Mouse (Mus musculus) olfactory bulb, adult 2 months (tissue): ENCODE measurements around the gene Plekho2. TPM values are rescaled to one million over a fixed set of nuclear protein-coding genes. Genes with fewer than 3 reads are reported as not detected.

ENCODE experiments used
- H3K27ac ChIP-seq: fragments of 200-500 bp; 2 replicates; pipeline ENCODE4 v1.5.1; 2012; ENCODE audit warnings: low read depth, low read length; ENCODE audit not compliant: insufficient read depth
- H3K4me1 ChIP-seq: fragments of 200-500 bp; 2 replicates; pipeline ENCODE4 v1.6.1; 2012; ENCODE audit warnings: low read length; ENCODE audit not compliant: control insufficient read depth, insufficient read depth
- H3K4me3 ChIP-seq: fragments of 200-500 bp; 2 replicates; pipeline ENCODE4 v1.5.1; 2012; ENCODE audit warnings: mild to moderate bottlenecking, low read depth, low read length, moderate library complexity; ENCODE audit not compliant: insufficient read depth
- CTCF ChIP-seq: fragments of 200-500 bp; IDR thresholded peaks from 2 replicates; pipeline ENCODE4 v1.5.1; 2012; ENCODE audit warnings: low read depth, mild to moderate bottlenecking, low read length, moderate library complexity; ENCODE audit not compliant: insufficient read depth
- POLR2A ChIP-seq: fragments of 200-500 bp; IDR thresholded peaks from 2 replicates; pipeline ENCODE4 v1.6.1; 2012; ENCODE audit warnings: mild to moderate bottlenecking, low read depth, low read length, moderate library complexity; ENCODE audit not compliant: insufficient read depth
- whole genome bisulfite sequencing: fragments of 180-500 bp; shearing (Covaris S2); methylation state at CpG from one replicate; pipeline ENCODE4 v1.1.7; 2018; 5-methylcytosine and 5-hydroxymethylcytosine counted together
- polyA plus RNA-seq: library from polyadenylated mRNA; stranded (reverse); fragments of >200 nt; gene quantifications from 2 replicates; pipeline ENCODE4 v1.2.4, GENCODE M21; 2012; ENCODE audit warnings: low replicate concordance; ENCODE audit not compliant: missing spikeins, insufficient read depth, insufficient read length

Gene Plekho2
- polyA plus RNA-seq = not detected in 2 replicates

DNA sequence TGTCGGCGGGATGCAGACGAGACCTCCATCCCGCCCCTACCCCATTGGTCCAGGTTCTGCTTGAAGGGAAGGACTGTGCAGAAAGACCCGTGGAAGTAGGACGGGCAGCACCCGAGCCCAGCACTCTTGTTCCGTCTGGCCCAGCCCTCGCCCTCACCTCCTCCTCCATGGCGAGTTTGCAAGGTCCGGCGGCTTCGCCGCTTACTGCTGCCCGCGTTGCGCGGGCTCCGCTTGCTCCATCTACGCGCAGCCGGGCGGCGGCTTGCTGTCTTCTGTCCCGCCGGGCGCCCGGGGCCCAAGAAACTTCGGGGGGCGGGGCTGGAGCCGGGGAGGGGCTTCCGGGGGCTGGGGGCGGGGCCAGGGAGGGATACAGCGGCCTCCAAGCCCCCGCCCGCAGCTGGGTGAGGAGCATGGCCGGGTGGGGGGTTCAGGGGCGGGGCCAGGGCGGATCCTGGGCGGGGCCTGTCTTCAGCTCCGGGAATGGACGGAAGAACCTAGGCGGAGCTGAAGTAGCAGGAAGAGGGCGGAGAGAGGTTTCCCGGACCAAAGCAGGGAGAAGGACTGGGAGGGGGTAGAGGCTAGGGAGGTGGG lies at the start of gene Plekho2:
TSS of gene Plekho2 (minus strand) at position 260 of the 591 bp plus-strand sequence.
- TF ChIP-seq POLR2A (peak; percentile 44), CTCF (no peak)
- H3K4me3 ChIP-seq = peak within 1 kb of the TSS; percentile 66
- peaks cover 10% of the 10 kb centered on the region; the same call in 1 of the 2 replicates for H3K4me1 ChIP-seq
- 0 out of 2 replicates have a peak within 1 kb of the TSS, but pooled peaks have one; percentile 7 for H3K27ac ChIP-seq
- WGBS = 2% methylated on average over 44 of the region's 45 CpGs

- H3K4me3 ChIP-seq = peak within 1 kb of the TSS; percentile 59
- H3K27ac ChIP-seq = no peak within 1 kb of the TSS
- TF ChIP-seq POLR2A (no peak), CTCF (no peak)
- H3K4me1 ChIP-seq = peaks cover 16% of the 10 kb centered on the region
- 9% methylated on average over 40 of the region's 40 CpGs for WGBS
Observed at GRCm38 (mm10) chr9:65629025-65629766, 49.4 kb upstream of the Plekho2 start, which contains the start of gene Rbpms2. Gene Rbpms2 (plus strand): TSS chr9:65629648.

GRCm38 (mm10) chr9:65624266-65624665 lies 44.4 kb upstream of the Plekho2 start:
- 67% methylated on average over 2 of the region's 2 CpGs for WGBS
- Histone ChIP-seq H3K4me1 (peaks cover 4% of the 10 kb centered on the region), H3K27ac (no peak overlapping the region), H3K4me3 (no peak overlapping the region)
- TF ChIP-seq POLR2A = no peak
- TF ChIP-seq CTCF = no peak

- H3K4me1 ChIP-seq = no peaks in the 10 kb centered on the region
- TF ChIP-seq CTCF (no peak), POLR2A (no peak)
- WGBS = 93% methylated on average over 5 of the region's 5 CpGs
- H3K4me3 ChIP-seq = no peak overlapping the region
- H3K27ac ChIP-seq = no peak overlapping the region
Observed at GRCm38 (mm10) chr9:65622826-65623225, 43.0 kb upstream of the Plekho2 start.

GRCm38 (mm10) chr9:65621666-65622065 lies 41.8 kb upstream of the Plekho2 start:
- no peak for TF ChIP-seq POLR2A
- TF ChIP-seq CTCF = no peak
- 93% methylated on average over 2 of the region's 2 CpGs for WGBS

GRCm38 (mm10) chr9:65621196-65621595 lies 41.4 kb upstream of the Plekho2 start:
- 85% methylated on average over 4 of the region's 4 CpGs for WGBS
- no peak overlapping the region for H3K27ac ChIP-seq
- no peak overlapping the region for H3K4me3 ChIP-seq
- no peak for TF ChIP-seq CTCF
- TF ChIP-seq POLR2A = no peak
- H3K4me1 ChIP-seq = no peaks in the 10 kb centered on the region

More at GRCm38 (mm10) chr9:65621666-65622065, 41.8 kb upstream of the Plekho2 start:
- Histone ChIP-seq H3K4me3 (no peak overlapping the region), H3K27ac (no peak overlapping the region), H3K4me1 (no peaks in the 10 kb centered on the region)

GRCm38 (mm10) chr9:65619311-65619710 lies 39.5 kb upstream of the Plekho2 start:
- no peak for TF ChIP-seq POLR2A
- TF ChIP-seq CTCF = no peak
- no peaks in the 10 kb centered on the region for H3K4me1 ChIP-seq
- H3K4me3 ChIP-seq = no peak overlapping the region
- no peak overlapping the region for H3K27ac ChIP-seq
- 50% methylated on average over 3 of the region's 3 CpGs for WGBS

DNA sequence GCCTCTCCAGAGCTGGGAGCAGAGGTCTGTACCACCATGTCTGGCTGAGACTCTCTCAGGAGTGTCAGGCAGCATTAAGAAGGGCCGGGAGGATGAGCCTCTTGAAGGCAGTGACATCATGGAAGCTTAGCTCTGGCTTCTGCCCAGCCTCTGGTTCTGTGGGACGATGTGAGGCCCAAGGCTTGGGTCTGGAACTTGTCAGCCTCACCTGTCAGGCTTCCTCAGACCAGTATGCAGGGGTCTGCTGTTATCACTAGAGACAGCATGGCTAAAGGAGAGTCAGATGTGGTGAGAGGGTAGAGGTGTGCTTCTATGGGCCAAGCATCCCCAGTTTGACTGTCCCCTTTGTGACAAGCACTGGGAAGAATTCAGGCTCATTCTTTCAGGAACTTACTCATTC lies 33.3 kb upstream of the Plekho2 start:
- no peak overlapping the region for H3K27ac ChIP-seq
- TF ChIP-seq CTCF = no peak
- no peak for TF ChIP-seq POLR2A
- no peaks in the 10 kb centered on the region for H3K4me1 ChIP-seq
- H3K4me3 ChIP-seq = no peak overlapping the region
- whole genome bisulfite sequencing = 84% methylated on average over 2 of the region's 2 CpGs

DNA sequence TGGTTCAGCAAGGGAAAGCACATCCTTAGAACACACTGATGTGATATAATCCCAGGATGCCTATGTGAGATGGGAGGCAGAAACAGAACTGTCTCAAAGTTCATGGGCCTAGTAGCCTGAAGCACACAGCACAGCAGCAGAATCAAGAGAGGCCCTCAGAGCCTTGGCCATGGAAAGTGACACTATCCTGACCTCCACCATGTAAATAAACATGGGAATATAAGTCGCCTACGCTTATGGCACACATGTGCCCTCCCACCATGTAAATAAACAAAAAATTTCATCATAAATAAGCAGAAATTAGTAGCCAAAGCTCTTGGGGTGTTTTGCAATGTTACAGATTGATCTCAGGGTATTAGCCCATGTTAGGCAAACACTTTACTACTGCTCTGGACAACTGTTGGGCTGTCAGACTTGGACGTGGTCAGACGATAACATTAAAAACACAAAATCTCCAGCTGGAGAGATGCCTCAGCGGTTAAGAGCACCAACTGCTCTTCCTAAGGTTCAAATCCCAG lies 32.2 kb upstream of the Plekho2 start:
- Histone ChIP-seq H3K4me3 (no peak overlapping the region), H3K4me1 (no peaks in the 10 kb centered on the region), H3K27ac (no peak overlapping the region)
- 94% methylated on average over 5 of the region's 5 CpGs for WGBS
- no peak for TF ChIP-seq CTCF
- TF ChIP-seq POLR2A = no peak
